Mouse (Mus musculus): ENCODE measurements around the gene Rnf217. TPM values are rescaled to one million over a fixed set of nuclear protein-coding genes. Genes with fewer than 3 reads are reported as not detected.

Rnf217 gene
- total and polyA plus RNA-seq, 3 experiments: 1.1 to 4.0 (median 3.7) TPM

DNA sequence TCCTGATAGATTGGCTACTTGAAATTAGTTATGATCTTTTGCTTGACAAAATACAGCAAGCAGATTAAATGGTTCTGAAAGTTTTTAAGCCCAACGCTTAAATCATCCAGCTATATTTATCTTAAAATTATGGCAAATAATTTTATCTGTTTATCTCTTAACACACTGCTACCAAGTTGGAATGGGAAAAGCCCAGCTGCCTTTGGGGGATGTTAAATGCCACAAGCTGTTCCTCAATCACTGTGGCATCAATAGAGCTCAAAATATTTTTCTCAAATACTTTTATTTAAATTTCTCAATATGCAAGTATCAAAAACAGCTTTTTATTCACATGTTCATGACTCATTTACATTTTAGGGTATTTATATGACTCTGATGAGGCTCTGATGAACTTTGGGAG, 5.1 kb upstream of the Rnf217 start:
- Histone ChIP-seq H3K36me3 (ENCODE audit: control insufficient read depth, insufficient read depth, low read length) (no peaks in the 10 kb centered on the region), H3K4me3 (no peak overlapping the region), H3K79me2 (replicated peaks; ENCODE audit: control insufficient read depth, insufficient read depth, low read length) (no peaks in the 10 kb centered on the region), H3K27ac (no peak overlapping the region), H3K27me3 (ENCODE audit: control insufficient read depth, insufficient read depth, low read length) (no peaks in the 10 kb centered on the region), H3K4me1 (ENCODE audit: control insufficient read depth, insufficient read depth, low read length) (no peaks in the 10 kb centered on the region; the same call in 1 of the 2 replicates), H3K9ac (ENCODE audit: low read depth, low read length) (no peak overlapping the region)
- no peak for TF ChIP-seq POLR2A (IDR thresholded peaks at IDR 0.05; ENCODE audit: insufficient read depth, low read depth, low read length)
- no peak for TF ChIP-seq EP300 (IDR thresholded peaks at IDR 0.05; ENCODE audit: insufficient read depth, low read depth, low read length)
- TF ChIP-seq CTCF (IDR thresholded peaks at IDR 0.05): no peak
- DNase-seq: no peak
- 74% methylated on average over 1 of the region's 1 CpGs for WGBS
- intact Hi-C loops (cut with DNase I): no loop called here

DNA sequence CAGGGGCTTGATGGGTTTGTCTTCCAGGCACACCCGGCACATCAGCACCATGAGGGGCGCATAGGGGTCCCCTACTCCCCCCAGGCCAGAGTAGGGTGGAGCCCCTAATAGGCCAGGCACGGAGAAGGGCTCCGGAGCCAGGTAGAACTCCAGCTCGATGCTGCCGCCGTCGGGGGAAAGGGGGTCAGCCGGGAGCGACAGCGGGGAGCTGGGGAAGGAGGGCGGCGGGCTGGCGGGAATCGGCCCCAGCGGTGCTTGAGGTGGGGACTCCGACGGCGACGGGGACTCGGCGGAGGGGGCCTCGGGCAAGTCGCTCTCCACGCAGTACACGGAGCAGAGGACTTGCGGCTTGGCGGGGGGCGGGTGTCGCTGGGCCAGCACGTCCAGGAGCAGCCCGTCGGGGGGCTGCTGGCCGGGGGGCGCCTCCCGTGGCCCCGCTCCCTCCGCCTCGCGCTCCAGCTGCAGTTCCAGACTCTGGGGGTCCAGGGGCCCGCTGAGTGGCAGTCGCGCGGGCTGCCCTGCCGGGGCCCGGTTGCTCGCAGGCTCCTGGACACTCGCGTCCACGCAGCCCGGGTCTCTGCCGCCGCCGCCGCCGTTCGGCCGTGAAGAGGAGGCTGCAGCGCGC, 431 bp downstream of the Rnf217 start:
- intact Hi-C loops (cut with DNase I): loop anchor here (1.0 to 5.0 kb wide), 3 partner anchors 61 to 990 kb away; no protein-coding TSS in a partner anchor
- peak overlapping the region; percentile 67 for H3K27ac ChIP-seq
- peak overlapping the region; percentile 83 for H3K4me3 ChIP-seq
- TF ChIP-seq CTCF (IDR thresholded peaks at IDR 0.05) (peak; percentile 21), EP300 (IDR thresholded peaks at IDR 0.05; ENCODE audit: insufficient read depth, low read depth, low read length) (no peak)
- WGBS: 2% methylated on average over 56 of the region's 60 CpGs
- peaks cover 11% of the 10 kb centered on the region for H3K4me1 ChIP-seq (ENCODE audit: control insufficient read depth, insufficient read depth, low read length)
- H3K27me3 ChIP-seq (ENCODE audit: control insufficient read depth, insufficient read depth, low read length): no peaks in the 10 kb centered on the region
- peak overlapping the region; percentile 92 for H3K9ac ChIP-seq (ENCODE audit: low read depth, low read length)
- peaks cover 2% of the 10 kb centered on the region; the same call in 1 of the 2 replicates for H3K79me2 ChIP-seq (replicated peaks; ENCODE audit: control insufficient read depth, insufficient read depth, low read length)
- H3K36me3 ChIP-seq (ENCODE audit: control insufficient read depth, insufficient read depth, low read length): peaks cover 2% of the 10 kb centered on the region
- peak; percentile 32 to 52 for DNase-seq

DNA sequence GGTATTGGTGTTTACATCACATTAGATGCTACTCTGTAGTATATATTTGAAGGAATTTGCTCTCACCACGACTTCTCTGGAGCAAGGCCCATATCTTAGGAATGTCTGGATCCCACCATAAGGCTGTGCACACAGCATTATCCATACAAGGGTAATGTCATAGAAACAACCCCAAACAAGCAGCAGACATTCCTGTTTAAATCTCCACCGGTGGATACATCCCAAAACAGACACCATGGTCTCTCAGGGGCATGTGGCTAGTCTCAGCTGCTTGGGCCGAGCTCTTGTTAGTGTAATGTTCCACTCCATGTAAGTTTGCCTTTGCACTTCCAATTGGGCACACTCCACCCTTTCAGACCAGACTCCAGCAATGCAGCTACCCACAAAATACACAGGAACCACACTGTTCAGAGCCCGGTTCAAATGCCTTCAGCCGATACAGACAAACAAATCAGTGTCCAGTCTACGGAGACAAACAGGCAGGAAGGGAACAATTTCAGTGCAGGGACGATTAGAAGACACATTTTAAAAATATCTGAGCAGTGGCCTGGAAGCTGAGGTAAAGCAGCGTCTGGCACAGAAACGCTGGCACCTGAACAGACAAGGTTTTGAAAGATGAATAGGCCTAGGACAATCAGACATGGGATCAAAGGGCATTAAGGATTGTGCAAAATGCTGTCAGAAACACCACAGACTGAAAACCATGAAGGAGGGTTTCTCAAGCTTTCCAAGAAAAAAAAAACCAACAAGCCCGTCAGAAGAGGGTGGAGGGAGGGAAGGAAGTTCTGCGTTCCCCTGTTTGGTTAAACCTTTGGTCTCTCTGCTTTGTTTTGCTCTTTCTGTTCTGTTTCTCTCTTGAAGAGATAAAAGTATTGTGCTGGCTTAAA, 1.8 kb downstream of the Rnf217 start:
- WGBS: 8% methylated on average over 11 of the region's 11 CpGs
- peak; percentile 21 to 28 for DNase-seq

DNA sequence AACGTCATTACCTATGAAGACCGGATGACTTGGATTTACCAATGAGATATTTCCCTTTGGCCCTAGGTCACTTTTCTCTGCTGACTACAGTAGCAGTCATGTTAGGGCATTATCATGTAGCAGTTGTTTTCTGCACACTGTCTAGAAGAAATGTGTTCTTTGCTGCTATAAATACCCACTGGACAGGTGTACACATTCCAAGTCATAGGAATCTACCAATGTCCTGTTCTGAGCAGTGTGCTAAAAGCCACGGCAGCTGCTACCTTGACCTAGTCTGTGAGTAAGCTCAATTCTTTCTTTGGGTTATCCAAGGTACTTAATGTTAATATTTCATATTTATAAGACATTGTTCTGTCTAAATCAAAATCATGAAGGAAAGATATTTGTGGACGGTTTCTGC, 5.1 kb downstream of the Rnf217 start:
- Histone ChIP-seq H3K4me1 (ENCODE audit: control insufficient read depth, insufficient read depth, low read length) (peaks cover 11% of the 10 kb centered on the region), H3K9ac (ENCODE audit: low read depth, low read length) (no peak overlapping the region), H3K27ac (no peak overlapping the region), H3K4me3 (no peak overlapping the region), H3K79me2 (replicated peaks; ENCODE audit: control insufficient read depth, insufficient read depth, low read length) (peaks cover 2% of the 10 kb centered on the region; the same call in 1 of the 2 replicates), H3K36me3 (ENCODE audit: control insufficient read depth, insufficient read depth, low read length) (peaks cover 2% of the 10 kb centered on the region), H3K27me3 (ENCODE audit: control insufficient read depth, insufficient read depth, low read length) (no peaks in the 10 kb centered on the region)
- DNase-seq: no peak
- 81% methylated on average over 4 of the region's 4 CpGs for WGBS
- intact Hi-C loops (cut with DNase I): no loop called here
- no peak for TF ChIP-seq POLR2A (IDR thresholded peaks at IDR 0.05; ENCODE audit: insufficient read depth, low read depth, low read length)
- no peak for TF ChIP-seq CTCF (IDR thresholded peaks at IDR 0.05)
- no peak for TF ChIP-seq EP300 (IDR thresholded peaks at IDR 0.05; ENCODE audit: insufficient read depth, low read depth, low read length)

More for the DNA sequence above, 1.8 kb downstream of the Rnf217 start:
- intact Hi-C loops (cut with DNase I): loop anchor here (5.0 kb wide), 1 partner anchor 60 kb away; no protein-coding TSS in a partner anchor
- peak overlapping the region; percentile 65 for H3K9ac ChIP-seq (ENCODE audit: low read depth, low read length)
- peaks cover 11% of the 10 kb centered on the region for H3K4me1 ChIP-seq (ENCODE audit: control insufficient read depth, insufficient read depth, low read length)
- peak overlapping the region; percentile 83; the same call in 1 of the 2 replicates for H3K4me3 ChIP-seq
- peak overlapping the region; percentile 67 for H3K27ac ChIP-seq
- no peak for TF ChIP-seq EP300 (IDR thresholded peaks at IDR 0.05; ENCODE audit: insufficient read depth, low read depth, low read length)
- TF ChIP-seq POLR2A (IDR thresholded peaks at IDR 0.05; ENCODE audit: insufficient read depth, low read depth, low read length): no peak
- TF ChIP-seq CTCF (IDR thresholded peaks at IDR 0.05): no peak
- no peaks in the 10 kb centered on the region for H3K27me3 ChIP-seq (ENCODE audit: control insufficient read depth, insufficient read depth, low read length)
- peaks cover 2% of the 10 kb centered on the region; the same call in 1 of the 2 replicates for H3K79me2 ChIP-seq (replicated peaks; ENCODE audit: control insufficient read depth, insufficient read depth, low read length)
- peaks cover 2% of the 10 kb centered on the region for H3K36me3 ChIP-seq (ENCODE audit: control insufficient read depth, insufficient read depth, low read length)

DNA sequence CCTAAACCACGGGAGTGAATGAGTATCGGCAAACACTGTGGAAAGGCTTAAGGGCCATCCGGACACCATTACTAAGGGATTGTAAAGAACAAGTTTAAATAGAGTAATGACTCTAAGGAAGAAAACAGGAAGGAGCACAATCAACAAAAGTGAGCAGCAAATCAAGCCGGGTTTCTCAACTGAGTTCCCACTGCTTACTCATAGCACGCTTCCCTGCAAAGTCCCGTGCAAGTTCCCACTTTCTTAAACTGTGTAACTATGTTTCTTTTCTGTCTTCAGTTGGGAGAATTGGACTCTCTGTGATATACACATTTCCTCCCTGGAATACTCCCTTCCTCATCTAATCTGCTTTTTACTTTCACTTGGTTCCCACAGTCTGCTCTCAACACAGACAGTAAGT, 8.9 kb downstream of the Rnf217 start:
- Histone ChIP-seq H3K27me3 (ENCODE audit: control insufficient read depth, insufficient read depth, low read length) (no peaks in the 10 kb centered on the region), H3K9ac (ENCODE audit: low read depth, low read length) (no peak overlapping the region), H3K79me2 (replicated peaks; ENCODE audit: control insufficient read depth, insufficient read depth, low read length) (no peaks in the 10 kb centered on the region; the same call in 1 of the 2 replicates), H3K4me3 (no peak overlapping the region), H3K36me3 (ENCODE audit: control insufficient read depth, insufficient read depth, low read length) (peaks cover 2% of the 10 kb centered on the region), H3K27ac (no peak overlapping the region), H3K4me1 (ENCODE audit: control insufficient read depth, insufficient read depth, low read length) (peaks cover 2% of the 10 kb centered on the region)
- DNase-seq: no peak
- 77% methylated on average over 6 of the region's 6 CpGs for WGBS
- intact Hi-C loops (cut with DNase I): no loop called here
- TF ChIP-seq POLR2A (IDR thresholded peaks at IDR 0.05; ENCODE audit: insufficient read depth, low read depth, low read length) (no peak), CTCF (IDR thresholded peaks at IDR 0.05) (no peak), EP300 (IDR thresholded peaks at IDR 0.05; ENCODE audit: insufficient read depth, low read depth, low read length) (no peak)

Data from heart, adult 2 months (tissue).